Mouse (Mus musculus) heart, postnatal 0 days (tissue): Measurements from ENCODE around the gene Iqcg.

Source experiments
- CTCF ChIP-seq: IDR thresholded peaks from 2 replicates; pipeline ENCODE4 v1.5.1; 2016; ENCODE audit warnings: antibody characterized with exemption, control low read depth, low read depth
- EP300 ChIP-seq: IDR thresholded peaks from 2 replicates; pipeline ENCODE4 v1.6.1; 2016; ENCODE audit warnings: antibody characterized with exemption, low read depth

DNA sequence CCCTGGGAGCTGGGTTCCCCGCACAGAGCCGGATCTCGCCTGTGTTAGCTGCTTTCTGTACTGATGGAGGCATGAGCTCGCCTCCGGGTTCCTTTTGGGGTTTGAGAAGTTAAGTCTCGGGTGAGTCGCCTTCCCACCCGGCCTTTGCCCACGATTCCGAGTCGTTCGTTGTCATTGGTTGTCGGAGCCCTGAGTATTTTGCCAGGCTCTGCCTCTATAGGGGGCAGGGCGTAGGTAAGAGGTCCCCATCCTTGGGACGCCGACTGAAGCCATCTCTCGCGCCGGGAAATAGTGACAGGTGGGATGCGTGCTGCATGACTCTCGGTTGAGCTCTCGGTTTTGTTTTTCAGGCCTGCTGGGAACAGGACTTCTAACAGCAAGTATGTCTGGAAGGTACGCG lies 768 bp upstream of the Iqcg start:
- TF ChIP-seq CTCF (no peak), EP300 (no peak)
